Mouse (Mus musculus) inflammation-experienced regulatory T-cells (primary cell): ENCODE measurements around the gene Plppr1. TPM values are rescaled to one million over a fixed set of nuclear protein-coding genes. Genes with fewer than 3 reads are reported as not detected.

Experiments used
- polyA plus RNA-seq, 2 experiments: library from polyadenylated mRNA; unstranded; fragments of 100-300 nt; shearing (Covaris generic); gene quantifications; one replicate each; pipeline ENCODE4 v1.2.1; 2017

Plppr1 gene
- polyA plus RNA-seq = under 1 TPM; 0.16 to 0.81 TPM

GRCm38 (mm10) chr4:49059021-49059401, at the start of gene Plppr1:
Plppr1 (plus strand) TSS chr4:49059273.

